Mouse (Mus musculus): ENCODE data around the gene Rsbn1.
A peak's percentile ranks its signal among the peaks of the same experiment; 100 is the strongest.

The Rsbn1 gene

DNA sequence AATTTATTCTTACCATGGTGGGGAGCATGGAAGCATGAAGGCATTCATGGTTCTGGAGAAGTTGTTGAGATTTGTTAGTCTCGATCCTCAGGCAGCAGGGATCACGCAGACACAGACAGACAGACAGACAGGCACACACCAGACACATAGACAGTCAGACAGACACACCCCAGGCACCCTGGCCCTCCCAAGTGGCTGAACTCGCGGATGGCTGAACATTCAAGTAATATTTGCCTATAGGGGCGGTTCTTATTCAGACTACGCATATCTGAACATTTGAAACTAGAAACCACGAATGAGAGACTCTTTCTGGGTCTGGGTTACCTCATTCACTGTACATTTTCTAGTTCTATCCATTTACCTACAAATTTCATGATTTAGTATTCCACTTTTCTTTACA, 34.7 kb downstream of the Rsbn1 start:
- DNase-seq (ENCODE audit: low spot score in 2 of 2): no peak

DNA sequence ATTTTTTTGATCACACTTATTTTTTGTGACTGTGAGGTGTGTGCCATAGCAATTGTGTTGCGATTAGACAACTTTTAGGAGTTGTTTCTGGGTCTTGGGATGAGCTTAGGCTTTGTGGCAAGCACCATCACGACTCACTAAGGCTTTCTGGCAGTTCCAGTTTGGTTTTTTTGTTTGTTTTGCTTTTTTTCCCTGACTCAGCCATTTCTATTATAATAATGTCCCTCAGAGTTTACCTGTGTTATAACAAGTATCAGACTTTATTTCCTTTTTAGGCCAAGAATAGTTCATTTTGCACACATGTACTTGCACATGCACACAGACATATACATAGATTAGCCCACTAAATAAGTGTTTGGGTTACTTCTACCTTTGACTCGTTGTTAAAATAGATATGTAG, 46.7 kb downstream of the Rsbn1 start:
- no peak for DNase-seq (ENCODE audit: low spot score in 2 of 2)

DNA sequence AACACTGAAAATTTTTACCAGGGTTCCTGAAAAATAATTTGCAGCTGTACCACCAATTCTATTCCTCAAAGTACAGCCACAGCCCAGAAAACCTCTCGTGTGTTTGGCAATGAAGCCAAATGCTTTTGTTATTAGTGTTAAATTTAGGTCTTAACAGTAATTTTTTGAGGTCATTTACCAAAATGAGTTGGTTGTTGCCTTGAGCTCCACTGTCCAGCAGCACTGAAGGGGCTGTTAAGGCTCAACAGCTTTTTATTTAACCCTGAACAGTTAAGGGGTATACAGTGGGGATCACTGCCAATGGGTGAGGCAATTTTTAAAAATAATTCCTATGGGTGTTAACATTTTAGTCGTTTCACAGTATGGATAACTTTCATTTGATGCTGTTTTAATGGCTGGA, 53.3 kb downstream of the Rsbn1 start:
- no peak for DNase-seq (ENCODE audit: low spot score in 2 of 2)

DNA sequence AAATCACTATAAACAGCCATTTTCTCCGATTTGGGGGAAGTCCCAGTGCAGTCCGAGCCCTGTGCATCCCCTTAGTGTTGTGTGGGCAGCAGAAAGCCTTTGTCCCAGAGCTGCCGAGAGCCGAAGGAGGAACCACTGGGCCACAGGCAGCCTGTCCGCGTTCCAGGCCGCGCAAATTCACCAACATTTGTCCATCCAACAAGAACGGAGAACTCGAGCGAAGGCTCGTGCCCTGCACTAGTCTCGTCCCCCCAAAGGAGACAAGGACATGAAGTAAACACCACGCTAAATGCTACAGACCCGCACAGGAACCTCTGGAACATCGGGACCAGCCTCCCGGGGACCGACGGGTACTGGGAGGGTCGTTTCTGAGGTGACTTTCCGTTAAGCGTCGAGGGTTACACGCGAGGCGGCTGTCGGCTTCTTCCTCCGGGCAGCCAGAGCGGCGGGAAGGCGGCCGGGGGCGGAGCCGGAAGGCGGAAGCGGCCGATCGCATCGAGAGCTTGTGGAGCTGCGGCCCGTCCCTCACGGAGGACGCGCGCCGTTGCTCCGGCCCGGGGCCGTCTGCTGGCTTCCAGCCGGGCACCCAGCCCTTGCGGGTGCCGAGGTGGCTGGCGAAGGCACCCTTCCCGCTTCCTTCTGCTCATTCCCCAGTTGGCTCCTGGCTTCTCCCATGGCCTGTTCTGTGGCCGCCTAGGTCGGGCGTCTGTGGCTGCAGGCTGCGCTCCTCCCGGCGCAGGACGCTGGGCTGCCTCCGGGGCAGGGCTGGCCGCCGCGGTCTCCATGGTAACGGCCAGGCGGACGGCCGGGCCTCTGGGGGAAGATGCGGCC, 54.2 kb downstream of the Rsbn1 start, which contains the start of gene Phtf1:
Gene Phtf1, plus strand, starts transcription at position 250 of the 831 bp plus-strand sequence.
- peak; percentile 82 to 85 for DNase-seq (ENCODE audit: low spot score in 2 of 2)

DNA sequence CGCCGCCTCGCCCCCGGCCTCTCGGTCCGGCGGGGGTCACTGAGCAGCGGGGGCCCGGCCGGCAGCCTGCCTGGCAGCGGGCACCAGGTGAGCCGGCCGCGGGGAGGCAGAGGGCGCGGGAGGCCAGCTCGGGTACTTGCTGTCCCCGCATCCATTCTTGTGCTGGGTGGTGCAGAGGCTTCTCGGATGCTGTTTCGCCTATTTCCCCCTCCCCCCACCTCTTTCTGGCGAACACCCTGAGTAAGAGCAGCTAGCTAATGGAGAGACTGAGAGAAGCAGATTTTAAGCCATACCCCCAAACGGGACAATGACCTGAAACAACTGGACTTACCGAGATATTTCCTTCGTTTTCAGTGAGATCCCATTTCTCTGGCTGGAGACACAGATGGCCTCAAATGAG, 54.8 kb downstream of the Rsbn1 start:
- DNase-seq (ENCODE audit: low spot score in 2 of 2): no peak

DNA sequence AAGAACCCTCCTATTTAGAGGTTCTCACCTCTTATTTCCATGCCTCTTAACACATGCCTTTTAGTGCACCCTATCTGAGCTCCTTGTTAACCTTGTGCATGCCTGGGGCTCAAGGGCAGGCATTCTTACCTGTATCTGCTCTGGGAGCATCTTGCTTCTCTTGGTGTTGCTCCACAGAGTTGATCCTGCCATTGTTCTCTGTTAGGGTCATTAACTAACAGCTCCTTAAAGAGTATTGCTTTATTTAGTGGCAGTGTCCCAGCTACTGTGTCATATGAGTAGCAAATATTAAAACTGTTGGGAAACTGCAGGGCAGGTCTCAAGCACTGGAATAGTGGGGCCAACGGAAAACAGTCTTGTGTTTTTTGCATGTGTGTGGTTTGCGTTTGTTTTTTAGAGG, 57.2 kb downstream of the Rsbn1 start:
- DNase-seq (ENCODE audit: low spot score in 2 of 2): no peak

DNA sequence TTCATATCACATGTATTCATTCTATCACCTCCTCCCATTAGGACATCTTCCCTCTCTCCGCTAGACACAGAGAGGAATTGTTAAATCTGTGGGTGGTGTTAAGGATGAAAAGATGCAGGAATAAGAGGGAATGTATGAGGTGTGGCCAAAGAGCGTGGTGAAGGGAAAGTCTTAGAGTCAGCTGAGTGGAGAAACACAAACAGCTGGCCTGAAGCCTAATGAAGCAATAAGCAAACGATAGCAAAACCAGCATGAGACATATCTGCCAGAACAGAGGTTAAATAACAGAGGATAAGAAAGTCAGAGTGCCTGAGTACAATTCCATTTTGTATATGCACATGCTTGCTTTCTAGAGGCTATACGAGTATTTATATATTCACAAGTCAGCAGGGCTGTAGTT, 70.6 kb downstream of the Rsbn1 start:
- no peak for DNase-seq (ENCODE audit: low spot score in 2 of 2)

DNA sequence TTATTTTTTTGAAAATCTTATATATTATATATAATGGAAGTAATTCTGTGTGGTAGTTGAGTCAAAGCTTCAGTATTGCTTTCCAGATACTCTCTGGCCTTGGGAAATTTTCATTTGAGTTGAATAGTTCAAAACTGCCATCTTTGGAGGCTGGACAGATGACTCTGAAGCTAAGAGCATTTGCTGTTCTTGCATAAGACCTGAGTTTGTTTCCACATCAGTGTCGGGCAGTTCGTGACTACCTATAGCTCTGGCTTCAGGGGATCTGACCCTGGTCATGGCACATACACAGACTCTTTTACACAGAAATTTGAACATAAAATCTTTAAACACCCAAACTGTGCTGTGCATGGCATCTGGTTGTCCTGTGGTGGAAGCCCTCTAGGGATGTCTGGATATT, 71.3 kb downstream of the Rsbn1 start:
- DNase-seq (ENCODE audit: low spot score in 2 of 2): no peak

DNA sequence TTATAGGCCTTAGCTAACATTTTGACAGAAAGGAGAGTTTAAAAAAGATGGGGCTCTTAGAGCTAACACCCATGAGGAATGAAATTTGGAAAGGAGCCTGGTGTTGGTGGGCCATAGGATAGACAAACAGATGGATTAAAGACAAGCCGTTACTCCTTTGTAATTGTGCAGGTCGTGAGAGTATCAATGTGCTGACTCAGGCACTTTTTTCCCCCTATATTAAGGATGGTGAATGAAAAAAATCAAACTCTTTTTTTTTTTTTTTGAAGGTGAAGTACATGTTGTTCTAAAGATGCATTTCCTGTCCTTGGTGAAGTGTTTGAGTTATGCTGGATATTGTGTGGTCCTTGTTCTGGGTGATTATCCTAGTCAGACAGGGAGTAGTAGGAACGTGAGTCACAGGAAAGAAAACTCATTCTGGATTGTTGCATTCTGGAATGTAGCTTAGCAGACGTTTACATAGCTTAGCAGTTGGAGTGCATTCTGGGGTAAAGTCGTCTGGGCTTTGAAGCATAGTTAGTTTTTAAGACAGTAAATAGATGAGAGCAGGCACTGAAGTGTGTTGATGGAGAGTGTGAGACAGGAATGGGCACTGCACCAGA, 74.0 kb downstream of the Rsbn1 start:
- DNase-seq (ENCODE audit: low spot score in 2 of 2): no peak

DNA sequence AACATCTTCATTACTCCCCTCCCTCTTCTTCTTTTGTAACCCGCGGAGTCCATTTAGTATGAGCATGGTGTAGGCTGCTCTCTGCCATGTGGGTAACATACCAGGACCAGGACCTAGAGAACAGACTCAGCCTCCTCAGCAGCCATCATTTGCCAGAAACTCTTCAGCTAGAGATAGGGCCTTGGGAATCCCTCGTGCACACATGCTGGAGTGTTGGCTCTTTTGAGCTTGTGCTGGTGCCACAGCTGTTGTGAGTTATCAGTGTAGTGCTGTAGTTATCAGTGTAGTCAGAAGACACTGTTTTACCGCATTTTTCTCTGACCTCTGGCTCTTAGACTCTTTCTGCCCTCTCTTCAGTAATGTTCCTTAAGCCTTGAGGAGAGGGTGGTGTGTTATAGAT, 75.4 kb downstream of the Rsbn1 start:
- DNase-seq (ENCODE audit: low spot score in 2 of 2): no peak

DNA sequence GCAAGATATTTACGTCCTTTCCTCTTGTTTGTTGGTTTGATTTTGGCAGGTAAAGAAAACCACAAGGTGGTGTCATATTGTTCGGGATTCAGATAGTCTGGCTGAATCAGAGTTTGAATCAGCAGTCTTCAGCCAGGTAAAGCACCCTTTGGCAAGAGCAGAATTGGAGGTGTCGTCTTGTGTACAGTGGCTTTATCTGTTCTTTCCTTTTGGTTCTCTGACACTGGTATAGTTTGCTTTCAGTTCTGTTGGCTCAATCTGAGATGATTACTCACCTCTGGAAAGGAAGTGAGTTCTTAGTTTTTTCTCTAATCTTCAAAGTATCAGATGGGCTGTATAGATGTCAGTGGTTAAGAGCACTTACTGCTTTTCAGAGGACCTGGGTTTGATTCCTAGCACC, 77.4 kb downstream of the Rsbn1 start:
- DNase-seq (ENCODE audit: low spot score in 2 of 2): no peak

DNA sequence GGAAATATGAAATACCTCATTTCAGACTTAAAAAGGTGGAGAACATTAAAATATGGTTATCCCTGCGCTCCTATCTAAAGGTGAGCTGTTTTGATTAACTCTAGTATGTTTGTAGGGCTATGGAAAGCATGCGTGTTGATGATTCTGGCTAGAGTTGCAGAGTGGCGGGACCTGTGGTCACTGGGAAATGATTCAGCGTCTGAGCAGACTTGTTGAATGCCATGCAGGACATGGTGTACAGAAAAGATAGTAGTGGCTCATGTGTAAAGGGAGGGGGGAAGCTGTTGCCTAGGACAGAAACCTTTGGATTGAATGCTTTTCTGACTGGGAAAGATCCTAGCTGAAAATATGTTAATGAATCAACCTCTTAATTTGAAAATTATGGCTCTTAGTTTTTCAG, 84.8 kb downstream of the Rsbn1 start:
- DNase-seq (ENCODE audit: low spot score in 2 of 2): no peak

DNA sequence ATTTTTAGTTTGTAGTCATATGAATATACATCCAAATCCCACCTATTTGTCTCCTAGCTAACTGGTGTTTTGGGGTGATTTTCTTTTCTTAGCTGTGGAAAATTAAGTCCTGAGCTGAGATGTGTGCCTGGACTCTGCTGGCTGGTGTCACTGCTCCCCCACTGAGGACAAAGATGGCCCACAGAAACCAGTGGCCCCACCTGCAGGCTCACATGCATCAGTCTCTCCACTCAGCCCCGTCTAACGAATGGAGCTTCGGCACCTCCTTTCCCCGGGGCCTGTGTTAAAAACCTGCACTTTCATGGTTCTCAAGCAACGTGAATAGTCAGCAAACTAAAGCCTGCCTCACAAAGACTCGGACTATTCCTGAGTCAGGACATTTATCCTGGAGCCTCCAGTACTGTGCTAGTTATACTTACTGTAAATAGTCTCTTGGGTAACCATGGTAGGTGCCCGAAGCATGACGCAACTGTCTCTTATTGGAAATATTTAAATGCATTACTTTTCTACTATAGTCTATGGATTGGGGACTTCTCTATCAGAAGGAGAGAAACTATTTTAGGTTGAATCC, 93.1 kb downstream of the Rsbn1 start:
- DNase-seq (ENCODE audit: low spot score in 2 of 2): no peak

DNA sequence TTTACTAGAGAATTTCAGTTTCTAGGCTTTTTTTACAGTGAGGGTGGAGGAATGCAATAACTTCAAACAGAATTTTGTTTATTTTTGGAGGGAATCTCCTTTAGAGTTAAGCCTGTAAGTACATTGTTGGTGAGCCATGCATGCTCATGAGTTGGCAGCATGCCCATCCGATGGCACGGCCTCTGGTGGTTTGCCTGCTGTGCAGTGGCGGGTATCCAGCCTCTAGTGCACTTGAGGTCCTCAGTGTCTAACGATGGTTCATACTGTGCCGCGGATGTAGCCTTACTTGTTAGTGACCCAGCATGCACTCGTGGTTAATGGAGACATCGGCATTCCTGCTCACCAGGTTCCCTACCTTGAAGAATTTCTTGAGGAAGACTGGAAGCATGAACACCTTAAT, 93.6 kb downstream of the Rsbn1 start:
- no peak for DNase-seq (ENCODE audit: low spot score in 2 of 2)

DNA sequence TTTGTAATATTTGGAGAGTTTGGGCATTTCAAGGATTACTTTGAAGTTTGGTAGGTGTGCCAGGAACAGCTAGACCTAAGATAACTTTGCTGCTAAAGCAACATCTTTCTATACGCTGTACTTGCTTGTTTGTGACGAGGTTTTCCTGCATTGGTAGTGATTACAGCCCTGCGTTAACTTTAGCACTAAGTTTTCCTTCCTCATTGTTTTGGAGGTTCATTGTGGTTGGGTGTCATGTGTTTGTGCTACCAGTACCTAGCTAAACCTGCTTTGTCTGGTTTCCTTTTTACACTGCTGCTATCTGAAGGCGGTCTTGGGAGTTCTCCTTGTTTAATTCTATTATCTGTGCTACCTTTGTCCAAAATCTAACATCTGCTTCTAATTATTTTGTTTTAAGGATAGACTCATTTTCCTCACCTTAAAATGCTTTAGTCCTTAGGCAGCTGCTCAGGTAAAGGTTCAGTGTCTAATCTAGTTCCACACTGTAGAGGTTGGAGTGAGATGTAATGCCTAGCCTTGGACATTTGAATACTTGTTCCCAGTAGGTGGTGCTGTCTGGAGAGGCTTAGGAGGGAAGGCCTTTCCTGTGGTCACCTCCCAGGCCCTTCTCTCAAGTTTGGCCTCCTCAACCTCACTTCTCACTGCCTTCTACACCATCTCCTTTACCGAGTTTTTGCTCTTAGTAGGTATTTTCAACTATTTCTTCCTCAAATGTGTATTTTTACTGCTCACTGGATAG, 96.2 kb downstream of the Rsbn1 start:
- no peak for DNase-seq (ENCODE audit: low spot score in 2 of 2)

DNA sequence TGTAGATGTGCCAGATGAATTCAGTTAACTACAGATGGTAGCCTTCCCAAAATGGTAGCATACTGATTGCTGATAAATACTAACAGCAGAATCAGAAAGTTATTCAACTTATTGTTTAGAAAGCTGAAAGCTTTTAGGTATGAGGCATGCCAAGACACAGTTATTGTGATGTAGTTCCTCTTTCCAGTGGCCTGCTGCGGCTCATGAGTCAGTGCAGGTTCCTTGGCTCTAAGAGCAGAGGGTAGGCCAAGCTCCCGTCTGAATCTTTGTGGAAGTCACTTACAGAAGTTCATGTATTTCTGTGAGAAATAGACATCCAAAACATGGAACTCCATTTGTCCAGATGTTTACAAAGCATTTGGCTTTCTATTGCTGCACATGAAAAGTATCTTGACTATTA, 98.1 kb downstream of the Rsbn1 start:
- no peak for DNase-seq (ENCODE audit: low spot score in 2 of 2)
